ENCODE assay signal across 9 mouse cellular contexts in genomic region chr11:120509940-120510339, GRCm38 (mm10). TPM values are rescaled to one million over a fixed set of nuclear protein-coding genes. Genes with fewer than 3 reads are reported as not detected.
DNase-seq lines count a peak whose midpoint lies in the region; ATAC-seq and TF ChIP-seq lines count a peak whose summit lies in the region.
"Had no signal": no experiment of that assay in that cellular context is flagged by ENCODE, and none has a peak within 500 bp of the region (broad histone marks: within the 10 kb centered on the region; RNA-seq: fewer than 3 reads in every experiment).

No protein-coding gene starts in this region.

- TF ChIP-seq CTCF in hindbrain, postnatal 0 days (IDR thresholded peaks at IDR 0.05; ENCODE audit: low read depth), result no peak
- no peak for TF ChIP-seq CTCF in MEL (IDR thresholded peaks at IDR 0.05 in 2 of 3, conservative IDR thresholded peaks at IDR 0.05 in 1 of 3; ENCODE audit: control insufficient read depth in 1 of 3, insufficient read depth in 1 of 3, low read depth in 2 of 3, low read length in 3 of 3, poor library complexity in 1 of 3, severe bottlenecking in 1 of 3)

- TF ChIP-seq POLR2A in MEL (IDR thresholded peaks at IDR 0.05; ENCODE audit: control insufficient read depth in 1 of 2, insufficient read depth in 1 of 2, low read depth in 1 of 2, low read length in 2 of 2, poor library complexity in 1 of 2), result no peak

- no peaks in the 10 kb centered on the region for H3K27me3 ChIP-seq in hindbrain, embryonic 10.5 days (ENCODE audit: insufficient read depth, poor library complexity, severe bottlenecking)
- no peaks in the 10 kb centered on the region for H3K27me3 ChIP-seq in hindbrain, postnatal 0 days (ENCODE audit: insufficient read depth, low read length)
- no peaks in the 10 kb centered on the region for H3K27me3 ChIP-seq in MEL (ENCODE audit: control insufficient read depth in 1 of 2, insufficient read depth in 2 of 2, low read length in 2 of 2)
- H3K27me3 ChIP-seq in intestine, embryonic 14.5 days (replicated peaks; ENCODE audit: control insufficient read depth, insufficient read depth, low read length), result no peaks in the 10 kb centered on the region

- no peaks in the 10 kb centered on the region for H3K36me3 ChIP-seq in hindbrain, embryonic 10.5 days
- no peaks in the 10 kb centered on the region for H3K36me3 ChIP-seq in hindbrain, postnatal 0 days (ENCODE audit: insufficient read depth, low read length)
- peaks cover 0 to 20% of the 10 kb centered on the region in 2 experiments; a peak in 2 of 4 replicates for H3K36me3 ChIP-seq in MEL (ENCODE audit: control insufficient read depth in 1 of 2, insufficient read depth in 2 of 2, low read length in 2 of 2)
- H3K36me3 ChIP-seq in intestine, embryonic 14.5 days (ENCODE audit: control insufficient read depth, insufficient read depth, low read length), result no peaks in the 10 kb centered on the region

- H3K4me1 ChIP-seq in hindbrain, embryonic 10.5 days (replicated peaks), result peaks cover 25% of the 10 kb centered on the region
- H3K4me1 ChIP-seq in hindbrain, postnatal 0 days (ENCODE audit: insufficient read depth, low read length), result no peaks in the 10 kb centered on the region
- peaks cover 21 to 29% of the 10 kb centered on the region in 2 experiments for H3K4me1 ChIP-seq in MEL (ENCODE audit: control insufficient read depth in 1 of 2, insufficient read depth in 2 of 2, low read length in 2 of 2)
- peaks cover 4% of the 10 kb centered on the region; the same call in 1 of the 2 replicates for H3K4me1 ChIP-seq in intestine, embryonic 14.5 days (replicated peaks; ENCODE audit: control insufficient read depth, insufficient read depth, low read length)

- no peak for ATAC-seq in hindbrain, postnatal 0 days
- ATAC-seq in intestine, embryonic 14.5 days (replicated peaks; ENCODE audit: low FRiP score, low TSS enrichment, low read depth), result no peak
- ATAC-seq in megakaryocyte, adult 5-6 weeks (ENCODE audit: poor library complexity, severe bottlenecking), result 0 out of 2 replicates have a peak, but pooled peaks have one; percentile 33
- ATAC-seq in monocyte, adult 5-6 weeks (replicated peaks; ENCODE audit: insufficient number of reproducible peaks, low FRiP score, low TSS enrichment, poor library complexity, severe bottlenecking), result no peak

- H3K9ac ChIP-seq in hindbrain, postnatal 0 days (replicated peaks; ENCODE audit: low read length), result no peak overlapping the region
- peak overlapping the region; percentile 85 for H3K9ac ChIP-seq in MEL (ENCODE audit: control insufficient read depth, low read depth, low read length, poor library complexity, severe bottlenecking)
- no peak overlapping the region for H3K9ac ChIP-seq in intestine, embryonic 14.5 days (ENCODE audit: low read length)

- DNase-seq in hindbrain, embryonic 10.5 days (ENCODE audit: low spot score), result no peak
- no peak for DNase-seq in hindbrain, postnatal 0 days (ENCODE audit: low spot score)
- peak; percentile 74 for DNase-seq in MEL (ENCODE audit: low read depth, low spot score)
- DNase-seq in intestine, embryonic 14.5 days (ENCODE audit: low spot score), result no peak
- DNase-seq in layer of hippocampus, adult 8-10 months (ENCODE audit: low spot score in 2 of 2), result no peak
- no peak for DNase-seq in right cerebral cortex, postnatal 25 days
- DNase-seq: heart, adult 2 months had no signal

- 39% methylated on average over 4 of the region's 4 CpGs for WGBS in hindbrain, embryonic 10.5 days
- WGBS in hindbrain, postnatal 0 days, result 37% methylated on average over 4 of the region's 4 CpGs
- WGBS in intestine, embryonic 14.5 days, result 60% methylated on average over 4 of the region's 4 CpGs

- no peaks in the 10 kb centered on the region; the same call in 1 of the 2 replicates for H3K79me2 ChIP-seq in MEL (ENCODE audit: control insufficient read depth, insufficient read depth, low read length, poor library complexity)

- no peak for TF ChIP-seq RAD21 in MEL (IDR thresholded peaks at IDR 0.05; ENCODE audit: low read depth, low read length)

- 0 out of 2 replicates have a peak overlapping the region, but pooled peaks have one; percentile 42 for H3K4me3 ChIP-seq in hindbrain, embryonic 10.5 days
- no peak overlapping the region for H3K4me3 ChIP-seq in hindbrain, postnatal 0 days (ENCODE audit: low read length)
- H3K4me3 ChIP-seq in MEL (ENCODE audit: control insufficient read depth in 1 of 2, insufficient read depth in 1 of 2, low read depth in 2 of 2, low read length in 2 of 2), result peak overlapping the region; percentile 55 to 75
- H3K4me3 ChIP-seq in intestine, embryonic 14.5 days (ENCODE audit: low read depth, low read length), result no peak overlapping the region

- peak overlapping the region; percentile 76; the same call in 1 of the 2 replicates for H3K27ac ChIP-seq in hindbrain, embryonic 10.5 days
- no peak overlapping the region for H3K27ac ChIP-seq in hindbrain, postnatal 0 days
- H3K27ac ChIP-seq in MEL (ENCODE audit: control insufficient read depth, low read depth, low read length), result peak overlapping the region; percentile 91
- H3K27ac ChIP-seq in intestine, embryonic 14.5 days (ENCODE audit: low read depth), result 0 out of 2 replicates have a peak overlapping the region, but pooled peaks have one; percentile 40
- H3K27ac ChIP-seq: heart, adult 2 months had no signal

- peak in 1 of 2 experiments; percentile 37; a peak in 2 of 4 replicates for TF ChIP-seq EP300 in MEL (IDR thresholded peaks at IDR 0.05; ENCODE audit: low read depth in 1 of 2, low read length in 2 of 2)

- no peak overlapping the region for H3K4me2 ChIP-seq in hindbrain, postnatal 0 days (ENCODE audit: low read depth, low read length)
- no peak overlapping the region for H3K4me2 ChIP-seq in intestine, embryonic 14.5 days (ENCODE audit: low read length)

- no peaks in the 10 kb centered on the region for H3K9me3 ChIP-seq in hindbrain, embryonic 10.5 days
- H3K9me3 ChIP-seq in hindbrain, postnatal 0 days (ENCODE audit: low read length), result no peaks in the 10 kb centered on the region
- no peaks in the 10 kb centered on the region for H3K9me3 ChIP-seq in MEL (replicated peaks; ENCODE audit: insufficient read depth, low read length)
- H3K9me3 ChIP-seq in intestine, embryonic 14.5 days (ENCODE audit: control insufficient read depth, low read length), result no peaks in the 10 kb centered on the region

RNA-seq across cellular contexts. Expression of gene Slc25a10, which starts 18.3 kb away (rescaled TPM):
- polyA plus RNA-seq in hindbrain, embryonic 10.5 days (2016; fragmentation: Nextera tagmentation; extraction: Ambion mirVana), result 50.6 and 53.3 TPM in 2 replicates
- 41.3 and 52.5 TPM in 2 replicates for total RNA-seq in hindbrain, postnatal 0 days (2014; rRNA removed)
- 28.0 and 28.8 TPM in 2 replicates for polyA plus RNA-seq in hindbrain, postnatal 0 days (2015; fragmentation: Nextera tagmentation; extraction: Ambion mirVana)
- total RNA-seq in MEL (2012; rRNA removed), result 40.4 and 52.0 TPM in 2 replicates
- polyA plus RNA-seq in MEL (2012; ENCODE audit: insufficient read depth in 1 of 2, insufficient read length in 2 of 2, low read depth in 1 of 2, low replicate concordance in 2 of 2, missing spikeins in 1 of 2), result 10 to 100 TPM in 1 of 2 experiments, not detected in 1; 53.6 TPM
- polyA plus RNA-seq in intestine, embryonic 14.5 days (2014; fragmentation: Nextera tagmentation; extraction: Ambion mirVana), result 74.6 and 83.1 TPM in 2 replicates
- total RNA-seq in megakaryocyte, adult 5-6 weeks (2015), result 9.3 and 14.7 TPM in 2 replicates
- total RNA-seq in megakaryocyte, adult 5-6 weeks (2017), result 12.8 and 17.2 TPM in 2 replicates
- 6.6 to 8.1 TPM (median 7.4 TPM) in 3 replicates for total RNA-seq in monocyte, adult 5-6 weeks (2017)
- total RNA-seq in layer of hippocampus, adult 8-10 months (2022), result 10 to 100 TPM; 22.9 to 28.6 (median 25.0) TPM

RNA-seq across cellular contexts. Expression of gene Gcgr, which starts 20.6 kb away (rescaled TPM):
- 0.14 and 0.17 TPM in 2 replicates for polyA plus RNA-seq in hindbrain, embryonic 10.5 days (2016; fragmentation: Nextera tagmentation; extraction: Ambion mirVana)
- total RNA-seq in hindbrain, postnatal 0 days (2014; rRNA removed), result 0.99 and 3.1 TPM in 2 replicates
- 1.0 TPM in 2 replicates for polyA plus RNA-seq in hindbrain, postnatal 0 days (2015; fragmentation: Nextera tagmentation; extraction: Ambion mirVana)
- not detected in 2 replicates for total RNA-seq in MEL (2012; rRNA removed)
- not detected for polyA plus RNA-seq in MEL (2012; ENCODE audit: insufficient read depth in 1 of 2, insufficient read length in 2 of 2, low read depth in 1 of 2, low replicate concordance in 2 of 2, missing spikeins in 1 of 2)
- polyA plus RNA-seq in intestine, embryonic 14.5 days (2014; fragmentation: Nextera tagmentation; extraction: Ambion mirVana), result 0.42 and 0.50 TPM in 2 replicates
- not detected in 2 replicates for total RNA-seq in megakaryocyte, adult 5-6 weeks (2015)
- not detected in 2 replicates for total RNA-seq in megakaryocyte, adult 5-6 weeks (2017)
- total RNA-seq in monocyte, adult 5-6 weeks (2017), result not detected in 3 replicates
- total RNA-seq in layer of hippocampus, adult 8-10 months (2022), result under 1 TPM in 1 of 4 experiments, not detected in 3; 0.25 TPM

RNA-seq across cellular contexts. Expression of gene Mrpl12, which starts 25.5 kb away (rescaled TPM):
- polyA plus RNA-seq in hindbrain, embryonic 10.5 days (2016; fragmentation: Nextera tagmentation; extraction: Ambion mirVana), result 171 and 186 TPM in 2 replicates
- 37.5 and 52.4 TPM in 2 replicates for total RNA-seq in hindbrain, postnatal 0 days (2014; rRNA removed)
- 147 and 155 TPM in 2 replicates for polyA plus RNA-seq in hindbrain, postnatal 0 days (2015; fragmentation: Nextera tagmentation; extraction: Ambion mirVana)
- 401 and 457 TPM in 2 replicates for total RNA-seq in MEL (2012; rRNA removed)
- polyA plus RNA-seq in MEL (2012; ENCODE audit: insufficient read depth in 1 of 2, insufficient read length in 2 of 2, low read depth in 1 of 2, low replicate concordance in 2 of 2, missing spikeins in 1 of 2), result 100 to 1,000 TPM; 374 to 461 TPM
- 218 and 226 TPM in 2 replicates for polyA plus RNA-seq in intestine, embryonic 14.5 days (2014; fragmentation: Nextera tagmentation; extraction: Ambion mirVana)
- 34.3 and 35.6 TPM in 2 replicates for total RNA-seq in megakaryocyte, adult 5-6 weeks (2015)
- total RNA-seq in megakaryocyte, adult 5-6 weeks (2017), result 25.4 and 41.7 TPM in 2 replicates
- 30.7 to 37.5 TPM (median 32.4 TPM) in 3 replicates for total RNA-seq in monocyte, adult 5-6 weeks (2017)
- 10 to 100 TPM; 63.7 to 66.0 (median 64.4) TPM for total RNA-seq in layer of hippocampus, adult 8-10 months (2022)

RNA-seq across cellular contexts. Expression of gene Mcrip1, which starts 39.6 kb away (rescaled TPM):
- 219 and 261 TPM in 2 replicates for polyA plus RNA-seq in hindbrain, embryonic 10.5 days (2016; fragmentation: Nextera tagmentation; extraction: Ambion mirVana)
- total RNA-seq in hindbrain, postnatal 0 days (2014; rRNA removed), result 144 and 192 TPM in 2 replicates
- 250 and 257 TPM in 2 replicates for polyA plus RNA-seq in hindbrain, postnatal 0 days (2015; fragmentation: Nextera tagmentation; extraction: Ambion mirVana)
- 27.2 and 36.6 TPM in 2 replicates for total RNA-seq in MEL (2012; rRNA removed)
- polyA plus RNA-seq in MEL (2012; ENCODE audit: insufficient read depth in 1 of 2, insufficient read length in 2 of 2, low read depth in 1 of 2, low replicate concordance in 2 of 2, missing spikeins in 1 of 2), result 10 to 100 TPM in 1 of 2 experiments, not detected in 1; 83.5 TPM
- 191 and 209 TPM in 2 replicates for polyA plus RNA-seq in intestine, embryonic 14.5 days (2014; fragmentation: Nextera tagmentation; extraction: Ambion mirVana)
- 79.7 and 83.0 TPM in 2 replicates for total RNA-seq in megakaryocyte, adult 5-6 weeks (2015)
- total RNA-seq in megakaryocyte, adult 5-6 weeks (2017), result 18.3 and 30.5 TPM in 2 replicates
- total RNA-seq in monocyte, adult 5-6 weeks (2017), result 13.8 to 21.9 TPM (median 16.9 TPM) in 3 replicates
- 10 to 100 TPM; 61.1 to 68.7 (median 63.3) TPM for total RNA-seq in layer of hippocampus, adult 8-10 months (2022)

RNA-seq across cellular contexts. Expression of gene Ppp1r27, which starts 41.0 kb away (rescaled TPM):
- polyA plus RNA-seq in hindbrain, embryonic 10.5 days (2016; fragmentation: Nextera tagmentation; extraction: Ambion mirVana), result 0.27 TPM in 1 of 2 replicates, not detected in the other
- not detected in 2 replicates for total RNA-seq in hindbrain, postnatal 0 days (2014; rRNA removed)
- not detected in 2 replicates for polyA plus RNA-seq in hindbrain, postnatal 0 days (2015; fragmentation: Nextera tagmentation; extraction: Ambion mirVana)
- not detected in 2 replicates for total RNA-seq in MEL (2012; rRNA removed)
- polyA plus RNA-seq in MEL (2012; ENCODE audit: insufficient read depth in 1 of 2, insufficient read length in 2 of 2, low read depth in 1 of 2, low replicate concordance in 2 of 2, missing spikeins in 1 of 2), result not detected
- polyA plus RNA-seq in intestine, embryonic 14.5 days (2014; fragmentation: Nextera tagmentation; extraction: Ambion mirVana), result 0.24 TPM in 1 of 2 replicates, not detected in the other
- not detected in 2 replicates for total RNA-seq in megakaryocyte, adult 5-6 weeks (2015)
- not detected in 2 replicates for total RNA-seq in megakaryocyte, adult 5-6 weeks (2017)
- total RNA-seq in monocyte, adult 5-6 weeks (2017), result not detected in 3 replicates
- not detected for total RNA-seq in layer of hippocampus, adult 8-10 months (2022)

Comparison
In these comparisons a context has a peak if more than half of its experiments do, and no peak if none do; other contexts are left out.
1. H3K4me3 ChIP-seq: peak in hindbrain, embryonic 10.5 days (single experiment) and MEL (2 of 2); none in hindbrain, postnatal 0 days (single experiment) and intestine, embryonic 14.5 days (single experiment).